8 mouse cellular contexts compared by ENCODE assay signal in genomic region chr1:86522286-86522871, GRCm38 (mm10). TPM values are rescaled to one million over a fixed set of nuclear protein-coding genes. Genes with fewer than 3 reads are reported as not detected.
A peak's percentile ranks its signal among the peaks of the same experiment; 100 is the strongest.
DNase-seq lines count a peak whose midpoint lies in the region; ATAC-seq lines count a peak whose summit lies in the region.

No protein-coding gene starts in this region.

- ATAC-seq in heart, embryonic 12.5 days (ENCODE audit: insufficient number of reproducible peaks, low FRiP score) = no peak
- ATAC-seq in midbrain, embryonic 14.5 days (ENCODE audit: low FRiP score, low TSS enrichment) = no peak

- no peak overlapping the region for H3K4me2 ChIP-seq in heart, embryonic 12.5 days
- H3K4me2 ChIP-seq in midbrain, embryonic 14.5 days (ENCODE audit: low read length) = no peak overlapping the region

- peak overlapping the region; percentile 54 for H3K9ac ChIP-seq in heart, embryonic 12.5 days
- peak overlapping the region; percentile 34; the same call in 1 of the 2 replicates for H3K9ac ChIP-seq in midbrain, embryonic 14.5 days (replicated peaks; ENCODE audit: low read length)

- WGBS in heart, embryonic 12.5 days = 41% methylated on average over 6 of the region's 7 CpGs
- 48% methylated on average over 7 of the region's 7 CpGs for WGBS in midbrain, embryonic 14.5 days

- H3K9me3 ChIP-seq in heart, embryonic 12.5 days (replicated peaks) = no peaks in the 10 kb centered on the region
- H3K9me3 ChIP-seq in midbrain, embryonic 14.5 days (ENCODE audit: control insufficient read depth, low read length) = no peaks in the 10 kb centered on the region

- no peaks in the 10 kb centered on the region for H3K27me3 ChIP-seq in heart, embryonic 12.5 days (replicated peaks)
- no peaks in the 10 kb centered on the region for H3K27me3 ChIP-seq in midbrain, embryonic 14.5 days (ENCODE audit: control insufficient read depth, insufficient read depth, low read length)

- peak overlapping the region; percentile 36 for H3K27ac ChIP-seq in heart, embryonic 12.5 days (ENCODE audit: poor library complexity, severe bottlenecking)
- H3K27ac ChIP-seq in midbrain, embryonic 14.5 days (replicated peaks; ENCODE audit: low read depth, low read length) = 0 out of 2 replicates have a peak overlapping the region, but pooled peaks have one; percentile 37

- no peak overlapping the region for H3K4me3 ChIP-seq in heart, embryonic 12.5 days
- no peak overlapping the region for H3K4me3 ChIP-seq in midbrain, embryonic 14.5 days (replicated peaks; ENCODE audit: low read depth, low read length)

- no peaks in the 10 kb centered on the region for H3K36me3 ChIP-seq in heart, embryonic 12.5 days
- no peaks in the 10 kb centered on the region for H3K36me3 ChIP-seq in midbrain, embryonic 14.5 days (ENCODE audit: control insufficient read depth, insufficient read depth, low read length)

- DNase-seq in layer of hippocampus, adult 11-12 months (ENCODE audit: low spot score) = peak; percentile 38
- DNase-seq in layer of hippocampus, postnatal 36 days = no peak
- DNase-seq in cerebellum, adult 9-10 months = peak; percentile 60
- DNase-seq in kidney, postnatal 36 days = peak; percentile 24 to 53
- DNase-seq in midbrain, embryonic 14.5 days = no peak
- no peak for DNase-seq in embryo, embryonic 10 days (ENCODE audit: low spot score)
- DNase-seq in layer of hippocampus, adult 8-10 months (ENCODE audit: low spot score in 2 of 2) = no peak

- peaks cover 24% of the 10 kb centered on the region for H3K4me1 ChIP-seq in heart, embryonic 12.5 days (replicated peaks)
- H3K4me1 ChIP-seq in midbrain, embryonic 14.5 days (ENCODE audit: control insufficient read depth, insufficient read depth, low read length) = peaks cover 14% of the 10 kb centered on the region

RNA-seq across cellular contexts. Expression of gene Ptma, which starts 4.1 kb away (rescaled TPM):
- total RNA-seq in layer of hippocampus, postnatal 36 days (2021) = 100 to 1,000 TPM; 507 to 508 TPM
- 1,057 and 1,113 TPM in 2 replicates for polyA plus RNA-seq in heart, embryonic 12.5 days (2016; fragmentation: Nextera tagmentation; extraction: Ambion mirVana)
- polyA plus RNA-seq in midbrain, embryonic 14.5 days (2014; fragmentation: Nextera tagmentation; extraction: Ambion mirVana) = 2,168 and 2,208 TPM in 2 replicates
- 100 to 1,000 TPM; 420 to 464 (median 444) TPM for total RNA-seq in layer of hippocampus, adult 8-10 months (2022)

Comparison
In these comparisons a context has a peak if more than half of its experiments do, and no peak if none do; other contexts are left out.
1. DNase-seq: peak in layer of hippocampus, adult 11-12 months (single experiment), cerebellum, adult 9-10 months (single experiment) and kidney, postnatal 36 days (2 of 2); none in layer of hippocampus, postnatal 36 days (0 of 2), midbrain, embryonic 14.5 days (single experiment), embryo, embryonic 10 days (single experiment) and layer of hippocampus, adult 8-10 months (0 of 2).